Mouse (Mus musculus) kidney, embryonic 16.5 days (tissue): ENCODE data around the gene Cpox. TPM values are rescaled to one million over a fixed set of nuclear protein-coding genes. Genes with fewer than 3 reads are reported as not detected.

Experiments used
- ATAC-seq: fragments of 200-750 bp; cut with Nextera tagmentation; 2 replicates; pipeline ENCODE4 v1.8.0; 2017; ENCODE audit warnings: moderate TSS enrichment; ENCODE audit not compliant: low FRiP score, low TSS enrichment
- H3K27ac ChIP-seq: fragments of 300-500 bp; sonication (generic); 2 replicates; pipeline ENCODE4 v1.5.1; 2014; ENCODE audit warnings: low read length
- H3K27me3 ChIP-seq: fragments of 300-500 bp; sonication (generic); 2 replicates; pipeline ENCODE4 v1.6.1; 2014; ENCODE audit warnings: low read length, control low read depth, mixed read lengths; ENCODE audit not compliant: insufficient read depth
- H3K36me3 ChIP-seq: fragments of 300-500 bp; sonication (generic); 2 replicates; pipeline ENCODE4 v1.6.1; 2014; ENCODE audit warnings: low read length, control low read depth, mixed read lengths; ENCODE audit not compliant: insufficient read depth
- H3K4me1 ChIP-seq: fragments of 300-500 bp; sonication (generic); 2 replicates; pipeline ENCODE4 v1.6.1; 2014; ENCODE audit warnings: low read length, control low read depth, mixed read lengths; ENCODE audit not compliant: insufficient read depth
- H3K4me2 ChIP-seq: fragments of 300-500 bp; sonication (generic); replicated peaks from 2 replicates; pipeline ENCODE4 v1.6.1; 2014; ENCODE audit warnings: low read depth, low read length
- H3K4me3 ChIP-seq: fragments of 300-500 bp; sonication (generic); 2 replicates; pipeline ENCODE4 v1.5.1; 2014; ENCODE audit warnings: mild to moderate bottlenecking, low read length
- H3K9ac ChIP-seq: fragments of 300-500 bp; sonication (generic); replicated peaks from 2 replicates; pipeline ENCODE4 v1.6.1; 2014; ENCODE audit warnings: low read length
- H3K9me3 ChIP-seq: fragments of 300-500 bp; sonication (generic); 2 replicates; pipeline ENCODE4 v1.6.1; 2016; ENCODE audit warnings: low read length, control low read depth
- WGBS: fragments of 180-500 bp; shearing (Covaris S2); extraction: QIAGEN DNeasy Blood & Tissue Kit; methylation state at CpG from one replicate; pipeline ENCODE4 v1.1.7; 2014; 5-methylcytosine and 5-hydroxymethylcytosine counted together
- polyA plus RNA-seq: library from polyadenylated mRNA; unstranded; fragments of >200 nt; fragmentation: Nextera tagmentation; extraction: Ambion mirVana; gene quantifications from 2 replicates; pipeline ENCODE4 v1.2.1, GENCODE M21; 2015

The Cpox gene
- polyA plus RNA-seq, 1 experiment from 2014 or later, result 34.5 TPM

GRCm38 (mm10) chr16:58676633-58677032 lies 6.5 kb downstream of the Cpox start:
- H3K4me1 ChIP-seq, result 0 out of 2 replicates have a peak, but pooled peaks cover 1% of the 10 kb centered on the region
- 85% methylated on average over 3 of the region's 3 CpGs for WGBS
- ATAC-seq, result no peak
- no peak overlapping the region for H3K4me3 ChIP-seq
- H3K9me3 ChIP-seq, result no peaks in the 10 kb centered on the region
- H3K27ac ChIP-seq, result no peak overlapping the region
- H3K27me3 ChIP-seq, result no peaks in the 10 kb centered on the region
- H3K36me3 ChIP-seq, result peaks cover 42% of the 10 kb centered on the region
- no peak overlapping the region for H3K9ac ChIP-seq
- no peak overlapping the region for H3K4me2 ChIP-seq

GRCm38 (mm10) chr16:58677491-58677890 lies 7.4 kb downstream of the Cpox start:
- Histone ChIP-seq H3K27ac (no peak overlapping the region), H3K4me1 (no peaks in the 10 kb centered on the region), H3K4me3 (no peak overlapping the region), H3K36me3 (peaks cover 42% of the 10 kb centered on the region), H3K27me3 (no peaks in the 10 kb centered on the region), H3K9me3 (no peaks in the 10 kb centered on the region), H3K4me2 (no peak overlapping the region), H3K9ac (no peak overlapping the region)
- no peak for ATAC-seq
- 86% methylated on average over 5 of the region's 5 CpGs for WGBS

GRCm38 (mm10) chr16:58678660-58679059 lies 8.6 kb downstream of the Cpox start:
- Histone ChIP-seq H3K9ac (no peak overlapping the region), H3K27ac (no peak overlapping the region), H3K4me2 (no peak overlapping the region), H3K27me3 (no peaks in the 10 kb centered on the region), H3K4me1 (no peaks in the 10 kb centered on the region), H3K9me3 (no peaks in the 10 kb centered on the region), H3K4me3 (no peak overlapping the region), H3K36me3 (peaks cover 39% of the 10 kb centered on the region)
- 83% methylated on average over 7 of the region's 7 CpGs for WGBS
- no peak for ATAC-seq

GRCm38 (mm10) chr16:58682046-58682445 lies 12.0 kb downstream of the Cpox start:
- no peak overlapping the region for H3K27ac ChIP-seq
- H3K27me3 ChIP-seq, result no peaks in the 10 kb centered on the region
- no peaks in the 10 kb centered on the region for H3K4me1 ChIP-seq
- H3K36me3 ChIP-seq, result peaks cover 17% of the 10 kb centered on the region
- no peak for ATAC-seq
- no peak overlapping the region for H3K4me2 ChIP-seq
- H3K4me3 ChIP-seq, result no peak overlapping the region
- 91% methylated on average over 6 of the region's 6 CpGs for WGBS
- H3K9ac ChIP-seq, result no peak overlapping the region
- no peaks in the 10 kb centered on the region for H3K9me3 ChIP-seq

GRCm38 (mm10) chr16:58682870-58683269 lies 12.8 kb downstream of the Cpox start:
- no peak for ATAC-seq
- WGBS, result 79% methylated on average over 7 of the region's 7 CpGs
- no peaks in the 10 kb centered on the region for H3K9me3 ChIP-seq
- H3K36me3 ChIP-seq, result peaks cover 13% of the 10 kb centered on the region
- no peaks in the 10 kb centered on the region for H3K27me3 ChIP-seq
- no peak overlapping the region for H3K27ac ChIP-seq
- H3K4me3 ChIP-seq, result no peak overlapping the region
- H3K4me1 ChIP-seq, result no peaks in the 10 kb centered on the region
- H3K4me2 ChIP-seq, result no peak overlapping the region
- H3K9ac ChIP-seq, result no peak overlapping the region

GRCm38 (mm10) chr16:58683911-58684310 lies 13.8 kb downstream of the Cpox start:
- Histone ChIP-seq H3K36me3 (peaks cover 6% of the 10 kb centered on the region; the same call in 1 of the 2 replicates), H3K27me3 (no peaks in the 10 kb centered on the region), H3K4me1 (no peaks in the 10 kb centered on the region), H3K27ac (no peak overlapping the region), H3K9me3 (no peaks in the 10 kb centered on the region), H3K4me2 (no peak overlapping the region), H3K9ac (no peak overlapping the region), H3K4me3 (no peak overlapping the region)
- 94% methylated on average over 4 of the region's 4 CpGs for WGBS
- ATAC-seq, result no peak

- no peaks in the 10 kb centered on the region for H3K9me3 ChIP-seq
- ATAC-seq, result no peak
- H3K4me1 ChIP-seq, result no peaks in the 10 kb centered on the region
- no peak overlapping the region for H3K27ac ChIP-seq
- H3K9ac ChIP-seq, result no peak overlapping the region
- peaks cover 6% of the 10 kb centered on the region; the same call in 1 of the 2 replicates for H3K36me3 ChIP-seq
- H3K4me2 ChIP-seq, result no peak overlapping the region
- H3K27me3 ChIP-seq, result no peaks in the 10 kb centered on the region
- H3K4me3 ChIP-seq, result no peak overlapping the region
Measured at GRCm38 (mm10) chr16:58684537-58684936, 14.4 kb downstream of the Cpox start.

GRCm38 (mm10) chr16:58685548-58686537 lies 15.8 kb downstream of the Cpox start:
- 69% methylated on average over 20 of the region's 20 CpGs for WGBS
- Histone ChIP-seq H3K27ac (no peak overlapping the region), H3K9me3 (no peaks in the 10 kb centered on the region), H3K36me3 (peaks cover 3% of the 10 kb centered on the region; the same call in 1 of the 2 replicates), H3K4me2 (no peak overlapping the region), H3K9ac (no peak overlapping the region), H3K4me1 (no peaks in the 10 kb centered on the region), H3K27me3 (no peaks in the 10 kb centered on the region), H3K4me3 (no peak overlapping the region)
- ATAC-seq, result no peak

- no peak for ATAC-seq
- no peaks in the 10 kb centered on the region for H3K36me3 ChIP-seq
- WGBS, result 91% methylated on average over 1 of the region's 1 CpGs
Measured at GRCm38 (mm10) chr16:58688534-58688933, 18.4 kb downstream of the Cpox start.

GRCm38 (mm10) chr16:58689555-58690169 lies 19.6 kb downstream of the Cpox start:
- no peaks in the 10 kb centered on the region for H3K27me3 ChIP-seq
- no peak overlapping the region for H3K4me3 ChIP-seq
- H3K9me3 ChIP-seq, result no peaks in the 10 kb centered on the region
- no peak overlapping the region for H3K4me2 ChIP-seq
- H3K36me3 ChIP-seq, result no peaks in the 10 kb centered on the region
- H3K9ac ChIP-seq, result no peak overlapping the region
- ATAC-seq, result no peak
- no peaks in the 10 kb centered on the region for H3K4me1 ChIP-seq
- no peak overlapping the region for H3K27ac ChIP-seq
- WGBS, result 78% methylated on average over 5 of the region's 5 CpGs

More at GRCm38 (mm10) chr16:58688534-58688933, 18.4 kb downstream of the Cpox start:
- no peak overlapping the region for H3K9ac ChIP-seq
- H3K27me3 ChIP-seq, result no peaks in the 10 kb centered on the region
- H3K4me1 ChIP-seq, result no peaks in the 10 kb centered on the region
- H3K9me3 ChIP-seq, result no peaks in the 10 kb centered on the region
- no peak overlapping the region for H3K27ac ChIP-seq
- no peak overlapping the region for H3K4me3 ChIP-seq
- no peak overlapping the region for H3K4me2 ChIP-seq
